26 mouse cellular contexts compared by ENCODE assay signal in genomic region chr13:101798522-101798921, GRCm38 (mm10).
"Had no signal": no experiment of that assay in that cellular context is flagged by ENCODE, and none has a peak within 500 bp of the region (broad histone marks: within the 10 kb centered on the region; RNA-seq: fewer than 3 reads in every experiment).

No protein-coding gene starts in this region.

- H3K4me3 ChIP-seq: gastrocnemius, adult 2 months; heart, embryonic 10.5 days; heart, embryonic 12.5 days; hindbrain, embryonic 10.5 days; hindbrain, embryonic 12.5 days; intestine, embryonic 15.5 days; layer of hippocampus, adult 2 months; left cerebral cortex, adult 2 months; limb, embryonic 10.5 days; limb, embryonic 12.5 days; liver, embryonic 13.5 days had no signal

- ATAC-seq: hindbrain, embryonic 16.5 days; inflammation-experienced regulatory T-cells, adult 6 months; intestine, embryonic 15.5 days; intestine, postnatal 0 days had no signal

- H3K36me3 ChIP-seq: heart, embryonic 10.5 days; heart, embryonic 12.5 days; hindbrain, embryonic 10.5 days; hindbrain, embryonic 12.5 days; intestine, embryonic 15.5 days; limb, embryonic 10.5 days; limb, embryonic 12.5 days; liver, embryonic 13.5 days had no signal

- H3K27me3 ChIP-seq: hindbrain, embryonic 12.5 days; intestine, embryonic 15.5 days had no signal

- H3K27ac ChIP-seq: gastrocnemius, adult 2 months; heart, embryonic 10.5 days; hindbrain, embryonic 10.5 days; hindbrain, embryonic 12.5 days; hindbrain, embryonic 14.5 days; intestine, embryonic 15.5 days; left cerebral cortex, adult 2 months; limb, embryonic 10.5 days; limb, embryonic 12.5 days; liver, embryonic 13.5 days had no signal

- H3K9me3 ChIP-seq: heart, embryonic 10.5 days; heart, embryonic 12.5 days; hindbrain, embryonic 10.5 days; hindbrain, embryonic 12.5 days; intestine, embryonic 15.5 days; limb, embryonic 10.5 days; limb, embryonic 12.5 days; liver, embryonic 13.5 days had no signal

- H3K4me2 ChIP-seq: heart, embryonic 12.5 days; hindbrain, embryonic 12.5 days; hindbrain, embryonic 14.5 days; intestine, embryonic 15.5 days; limb, embryonic 12.5 days; liver, embryonic 11.5 days; liver, embryonic 13.5 days had no signal

- H3K9ac ChIP-seq: heart, embryonic 12.5 days; hindbrain, embryonic 12.5 days; hindbrain, embryonic 14.5 days; intestine, embryonic 15.5 days; limb, embryonic 12.5 days; liver, embryonic 13.5 days had no signal

- DNase-seq: gastrocnemius, adult 2 months; gastrocnemius, postnatal 10 days; gastrocnemius, postnatal 25 days; heart, adult 18-20 months; heart, postnatal 10 days; kidney, adult 18-20 months; kidney, adult 8-10 months; kidney, postnatal 10 days; kidney, postnatal 25 days; kidney, postnatal 4 days; liver; liver, embryonic 13.5 days had no signal
